ENCODE assay signal across 10 mouse cellular contexts in the genomic region with DNA sequence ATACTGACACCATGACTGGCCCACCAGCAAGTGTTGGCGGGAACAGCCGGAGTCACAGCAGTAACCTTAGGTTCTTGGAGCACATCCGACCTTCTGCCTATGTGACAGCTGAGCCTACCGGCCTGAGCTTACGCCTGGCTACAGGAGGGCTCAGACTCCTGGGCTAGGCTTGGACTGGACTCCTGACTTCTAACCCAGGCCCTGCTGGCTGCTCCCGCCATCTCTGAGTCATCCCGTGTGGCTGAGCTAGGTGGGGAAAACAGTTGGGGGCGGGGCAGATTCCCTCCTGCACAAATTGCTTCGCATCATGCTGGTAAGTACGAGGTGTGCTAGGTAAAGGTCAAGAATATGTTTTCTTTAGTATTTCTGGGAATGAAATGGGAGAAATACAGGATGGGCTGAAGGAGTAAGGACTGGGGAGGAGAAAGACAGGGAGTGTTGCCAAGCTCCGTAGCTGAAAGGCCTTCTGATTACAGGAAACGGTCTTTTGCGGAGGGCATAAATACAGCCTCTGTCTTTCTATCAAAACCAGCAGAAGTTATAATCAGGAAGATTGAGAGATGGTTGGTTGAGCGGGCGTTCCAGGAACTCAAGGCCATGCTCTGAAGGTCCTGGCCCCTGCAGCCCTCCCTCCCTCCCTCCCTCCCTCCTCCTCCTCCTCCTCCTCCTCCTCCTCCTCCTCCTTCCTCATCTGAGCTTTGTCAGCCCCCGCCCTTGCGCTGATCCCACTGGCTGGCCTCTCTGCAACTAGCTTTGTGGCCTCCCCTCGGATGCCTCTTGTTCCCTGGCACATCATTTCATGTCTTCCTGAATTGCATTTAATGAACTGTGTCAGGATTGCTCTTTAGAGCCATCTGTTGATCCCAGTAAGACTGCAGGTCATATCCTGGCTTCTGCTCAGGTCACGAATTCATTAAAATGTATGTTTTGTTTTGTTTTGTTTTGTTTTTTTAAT. TPM values are rescaled to one million over a fixed set of nuclear protein-coding genes. Genes with fewer than 3 reads are reported as not detected.
DNase-seq lines count a peak whose midpoint lies in the region; ATAC-seq and TF ChIP-seq lines count a peak whose summit lies in the region.
"Had no signal": no experiment of that assay in that cellular context is flagged by ENCODE, and none has a peak within 500 bp of the region (broad histone marks: within the 10 kb centered on the region; RNA-seq: fewer than 3 reads in every experiment).

No protein-coding gene starts in this region.

- H3K4me2 ChIP-seq in stomach, postnatal 0 days (replicated peaks; ENCODE audit: low read depth): no peak overlapping the region
- no peak overlapping the region for H3K4me2 ChIP-seq in neural tube, embryonic 15.5 days
- H3K4me2 ChIP-seq: neural tube, embryonic 13.5 days had no signal

- peak; percentile 47 for ATAC-seq in stomach, postnatal 0 days (ENCODE audit: low FRiP score, low TSS enrichment)
- ATAC-seq in monocyte, adult 5-6 weeks (replicated peaks; ENCODE audit: insufficient number of reproducible peaks, low FRiP score, low TSS enrichment, poor library complexity, severe bottlenecking): no peak
- no peak for ATAC-seq in neural tube, embryonic 15.5 days (ENCODE audit: low FRiP score)
- ATAC-seq: liver, postnatal 0 days had no signal

- no peak overlapping the region for H3K4me3 ChIP-seq in lung, adult 2 months (replicated peaks; ENCODE audit: extremely low read depth, low read depth, low read length)
- no peak overlapping the region for H3K4me3 ChIP-seq in stomach, postnatal 0 days (ENCODE audit: low read depth, low read length)
- no peak overlapping the region for H3K4me3 ChIP-seq in neural tube, embryonic 15.5 days (replicated peaks)
- H3K4me3 ChIP-seq: neural tube, embryonic 13.5 days had no signal

- no peak overlapping the region for H3K9ac ChIP-seq in stomach, postnatal 0 days (ENCODE audit: low read length)
- H3K9ac ChIP-seq in neural tube, embryonic 15.5 days (replicated peaks): no peak overlapping the region
- H3K9ac ChIP-seq: liver, postnatal 0 days; neural tube, embryonic 13.5 days had no signal

- H3K27me3 ChIP-seq in stomach, postnatal 0 days (ENCODE audit: control insufficient read depth, insufficient read depth, low read length): no peaks in the 10 kb centered on the region
- H3K27me3 ChIP-seq in neural tube, embryonic 15.5 days (replicated peaks): peaks cover 3% of the 10 kb centered on the region; the same call in 1 of the 2 replicates

- no peaks in the 10 kb centered on the region; the same call in 1 of the 2 replicates for H3K4me1 ChIP-seq in lung, adult 2 months (ENCODE audit: control insufficient read depth, insufficient read depth, low read length)
- H3K4me1 ChIP-seq in stomach, postnatal 0 days (replicated peaks; ENCODE audit: control insufficient read depth, insufficient read depth): no peaks in the 10 kb centered on the region
- H3K4me1 ChIP-seq in neural tube, embryonic 15.5 days: peaks cover 5% of the 10 kb centered on the region

- TF ChIP-seq POLR2A in lung, adult 2 months (IDR thresholded peaks at IDR 0.05; ENCODE audit: borderline replicate concordance, extremely low read depth, low read depth, low read length): no peak

- TF ChIP-seq EP300 in stomach, postnatal 0 days (optimal IDR thresholded peaks at IDR 0.05): no peak

- no peaks in the 10 kb centered on the region for H3K36me3 ChIP-seq in stomach, postnatal 0 days (ENCODE audit: control insufficient read depth, insufficient read depth, low read length)
- no peaks in the 10 kb centered on the region for H3K36me3 ChIP-seq in neural tube, embryonic 15.5 days
- H3K36me3 ChIP-seq: neural tube, embryonic 13.5 days had no signal

- H3K27ac ChIP-seq in stomach, postnatal 0 days (replicated peaks): no peak overlapping the region
- H3K27ac ChIP-seq in neural tube, embryonic 15.5 days (replicated peaks): no peak overlapping the region
- H3K27ac ChIP-seq: neural tube, embryonic 13.5 days had no signal

- H3K9me3 ChIP-seq in stomach, postnatal 0 days (ENCODE audit: control insufficient read depth, low read length): no peaks in the 10 kb centered on the region
- H3K9me3 ChIP-seq in neural tube, embryonic 15.5 days (replicated peaks): no peaks in the 10 kb centered on the region
- H3K9me3 ChIP-seq: neural tube, embryonic 13.5 days had no signal

- 58% methylated on average over 19 of the region's 19 CpGs for WGBS in lung, adult 2 months
- WGBS in stomach, postnatal 0 days: 64% methylated on average over 17 of the region's 19 CpGs
- WGBS in neural tube, embryonic 15.5 days: 59% methylated on average over 18 of the region's 19 CpGs

- TF ChIP-seq CTCF in lung, adult 2 months (IDR thresholded peaks at IDR 0.05; ENCODE audit: insufficient read depth, low read length): no peak
- no peak for TF ChIP-seq CTCF in stomach, postnatal 0 days (IDR thresholded peaks at IDR 0.05; ENCODE audit: low read depth)

- DNase-seq in lung, adult 18-20 months: peak; percentile 26 to 44
- DNase-seq in lung, adult 2 months: no peak
- peak; percentile 67 for DNase-seq in adrenal gland, postnatal 14 days
- DNase-seq in cerebellum, postnatal 25 days: peak; percentile 90 to 94
- no peak for DNase-seq in stomach, postnatal 0 days (ENCODE audit: low spot score)
- DNase-seq in right cerebral cortex, postnatal 25 days: no peak
- DNase-seq: liver, postnatal 0 days had no signal

RNA-seq across cellular contexts. Expression of a gene that starts 29.9 kb away (rescaled TPM):
- 39.4 and 52.8 TPM in 2 replicates for polyA plus RNA-seq in lung, adult 2 months (2012; rRNA removed)
- 244 and 254 TPM in 2 replicates for total RNA-seq in adrenal gland, postnatal 14 days (2021)
- 186 and 189 TPM in 2 replicates for polyA plus RNA-seq in stomach, postnatal 0 days (2015; fragmentation: Nextera tagmentation; extraction: Ambion mirVana)
- total RNA-seq in monocyte, adult 5-6 weeks (2017): 50.9 to 83.0 TPM (median 67.5 TPM) in 3 replicates
- polyA plus RNA-seq in neural tube, embryonic 15.5 days (2015; fragmentation: Nextera tagmentation; extraction: Ambion mirVana): 487 and 519 TPM in 2 replicates

RNA-seq across cellular contexts. Expression of a gene that starts 46.4 kb away (rescaled TPM):
- polyA plus RNA-seq in lung, adult 2 months (2012; rRNA removed): 0.11 and 0.19 TPM in 2 replicates
- total RNA-seq in adrenal gland, postnatal 14 days (2021): 72.1 and 92.7 TPM in 2 replicates
- polyA plus RNA-seq in stomach, postnatal 0 days (2015; fragmentation: Nextera tagmentation; extraction: Ambion mirVana): 0.22 and 0.41 TPM in 2 replicates
- not detected in 3 replicates for total RNA-seq in monocyte, adult 5-6 weeks (2017)
- polyA plus RNA-seq in neural tube, embryonic 15.5 days (2015; fragmentation: Nextera tagmentation; extraction: Ambion mirVana): 13.0 and 17.8 TPM in 2 replicates

Comparison
In these comparisons a context has a peak if more than half of its experiments do, and no peak if none do; other contexts are left out.
1. DNase-seq: peak in lung, adult 18-20 months (2 of 2), adrenal gland, postnatal 14 days (single experiment) and cerebellum, postnatal 25 days (2 of 2); none in lung, adult 2 months (single experiment), stomach, postnatal 0 days (single experiment) and right cerebral cortex, postnatal 25 days (single experiment).